Mouse (Mus musculus) leukemia stem cell, adult 10-12 weeks (primary cell): ENCODE results near the gene Soga3. TPM values are rescaled to one million over a fixed set of nuclear protein-coding genes. Genes with fewer than 3 reads are reported as not detected.

Experiments
- polyA plus RNA-seq: library from polyadenylated mRNA; stranded (reverse); fragments of >175 nt; gene quantifications from 2 replicates; pipeline ENCODE4 v1.2.3, GENCODE M21; 2012; ENCODE audit warnings: low replicate concordance

The Soga3 gene
- 0.06 TPM in 1 of 2 replicates, not detected in the other for polyA plus RNA-seq

DNA sequence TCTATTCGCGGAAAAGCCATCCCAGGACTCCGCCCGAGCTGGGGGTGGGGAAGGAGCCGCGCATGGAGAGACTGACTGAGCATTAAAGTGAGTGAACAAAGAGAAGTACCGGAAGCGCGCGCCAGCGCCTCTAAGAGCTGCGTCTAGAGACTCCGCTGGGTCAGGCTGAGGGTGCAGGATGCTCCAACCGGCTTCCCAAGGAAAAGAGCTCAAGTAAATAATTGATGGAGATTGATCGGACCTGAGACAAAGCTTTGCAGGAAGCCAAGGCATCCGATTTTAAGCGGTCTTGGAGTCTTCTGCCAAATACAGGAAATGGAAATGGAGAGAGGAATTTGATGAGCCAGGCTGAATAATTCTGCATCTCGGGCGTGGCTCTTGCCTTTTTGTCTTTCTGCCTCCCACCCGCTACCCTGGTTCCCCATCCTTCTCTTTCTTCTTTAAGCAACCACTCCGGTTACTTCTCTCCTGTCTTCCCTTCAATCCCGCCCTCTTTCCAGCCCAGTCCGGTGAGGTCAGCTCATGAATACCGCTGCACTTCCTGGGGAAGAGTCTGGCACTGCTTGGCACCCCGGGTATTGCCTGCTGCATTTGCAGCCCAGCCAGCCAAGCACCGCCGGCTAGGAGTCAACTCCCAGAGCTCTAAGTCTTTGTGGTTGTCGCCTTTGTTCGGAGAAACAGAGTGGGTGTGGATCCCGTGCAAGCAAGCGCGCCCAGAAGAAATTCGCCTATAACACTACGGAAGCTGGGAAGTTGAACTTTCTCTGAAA is at the start of gene Soga3:
Gene Soga3, plus strand, starts transcription at position 274 of the 770 bp plus-strand sequence.

DNA sequence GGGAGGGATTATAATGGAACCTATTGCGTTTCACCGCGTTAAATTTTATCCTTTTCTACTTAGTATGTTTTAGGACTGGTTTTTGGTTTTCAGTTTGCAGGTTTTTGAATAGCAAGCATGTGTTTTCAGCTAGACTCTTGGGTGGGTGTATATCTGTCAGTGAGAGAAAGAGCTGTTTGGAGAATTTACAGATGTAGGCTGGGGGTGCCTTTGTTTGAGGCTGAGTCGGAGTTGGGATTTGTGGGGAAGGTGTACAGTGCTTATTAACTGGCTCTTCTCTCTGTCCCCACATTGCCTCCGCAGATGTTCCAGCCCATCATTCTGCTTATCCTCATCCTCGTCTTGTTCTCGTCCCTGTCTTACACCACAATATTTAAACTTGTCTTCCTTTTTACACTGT is 55.0 kb downstream of the Soga3 start, which contains the start of gene Gm49353:
Gene Gm49353, plus strand, starts transcription at position 313 of the 400 bp plus-strand sequence.

DNA sequence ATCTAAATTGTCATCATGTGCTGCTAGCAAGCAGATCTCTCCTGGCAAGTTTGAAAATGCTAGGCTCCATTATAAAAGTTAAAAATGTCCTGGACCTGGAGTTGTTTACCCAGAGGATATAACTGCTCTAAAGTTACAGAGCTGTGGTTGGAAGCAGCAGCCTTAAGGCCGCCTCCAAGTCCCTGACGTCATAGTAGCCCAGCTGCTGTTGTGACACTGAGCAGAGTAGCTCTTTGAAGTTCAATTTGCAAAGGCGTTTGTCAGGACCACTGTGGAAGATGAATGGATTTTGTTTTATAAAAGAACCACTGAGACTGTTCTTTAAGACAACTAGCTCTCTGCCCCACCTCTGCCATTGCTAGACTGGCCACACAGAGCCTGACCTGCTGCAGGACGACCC is 67.8 kb downstream of the Soga3 start, which contains the start of gene 9330159F19Rik:
Gene 9330159F19Rik, plus strand, starts transcription at position 154 of the 400 bp plus-strand sequence.

Other genes with a start within 250 kb of the Soga3 start
- not detected in 2 replicates for gene 2310057J18Rik, start 157.5 kb upstream of the Soga3 start, polyA plus RNA-seq
- not detected in 2 replicates for gene Gm49353, start 55.1 kb downstream of the Soga3 start, polyA plus RNA-seq
- gene 9330159F19Rik, start 67.8 kb downstream of the Soga3 start, polyA plus RNA-seq = not detected in 2 replicates
- 0.42 and 1.2 TPM in 2 replicates for gene Echdc1, start 169.3 kb downstream of the Soga3 start, polyA plus RNA-seq
- gene Rnf146, start 218.6 kb downstream of the Soga3 start, polyA plus RNA-seq = 2.2 and 2.4 TPM in 2 replicates